ENCODE assay signal across 21 mouse cellular contexts in the genomic region with DNA sequence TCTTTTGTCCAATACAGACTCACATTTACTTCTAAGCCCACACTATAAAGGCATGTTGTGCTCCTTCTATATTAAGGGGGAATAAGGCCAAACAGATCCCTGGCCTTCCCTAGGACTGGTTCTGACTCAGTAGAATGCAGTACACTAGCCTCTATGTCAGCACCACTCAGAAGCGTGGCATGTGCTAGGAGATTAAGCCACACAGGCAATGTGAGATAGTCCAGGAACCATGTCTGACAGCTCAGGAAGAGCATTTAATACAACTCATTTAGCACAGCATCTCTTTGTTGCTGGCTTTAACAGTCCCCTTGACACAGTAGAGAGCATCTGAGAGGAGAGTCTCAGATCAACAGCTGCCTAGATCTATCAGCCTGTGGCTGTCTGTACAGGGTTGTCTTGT.
DNase-seq lines count a peak whose midpoint lies in the region; ATAC-seq lines count a peak whose summit lies in the region.
"Had no signal": no experiment of that assay in that cellular context is flagged by ENCODE, and none has a peak within 500 bp of the region (broad histone marks: within the 10 kb centered on the region; RNA-seq: fewer than 3 reads in every experiment).

No protein-coding gene starts in this region.

- peaks cover 12% of the 10 kb centered on the region for H3K4me1 ChIP-seq in heart, embryonic 13.5 days
- no peaks in the 10 kb centered on the region for H3K4me1 ChIP-seq in heart, embryonic 16.5 days (ENCODE audit: control insufficient read depth, insufficient read depth, low read length)
- H3K4me1 ChIP-seq in heart, embryonic 11.5 days (ENCODE audit: control insufficient read depth, insufficient read depth, low read length) = no peaks in the 10 kb centered on the region
- H3K4me1 ChIP-seq: forebrain, embryonic 10.5 days; forebrain, embryonic 13.5 days; hindbrain, embryonic 12.5 days; hindbrain, embryonic 15.5 days had no signal

- DNase-seq in heart, adult 11 months = peak; percentile 64
- DNase-seq in heart, adult 8-10 months (ENCODE audit: low spot score) = no peak
- DNase-seq in heart, postnatal 14 days = no peak
- DNase-seq: adrenal gland, postnatal 10 days; adrenal gland, postnatal 36 days; cerebellum, adult 18-20 months; cerebellum, adult 9-10 months; cerebellum, postnatal 14 days; gastrocnemius, postnatal 10 days; gastrocnemius, postnatal 36 days; kidney, adult 2 months had no signal

- no peak overlapping the region for H3K4me3 ChIP-seq in heart, embryonic 13.5 days
- no peak overlapping the region for H3K4me3 ChIP-seq in heart, embryonic 16.5 days (ENCODE audit: low read length)
- H3K4me3 ChIP-seq in heart, embryonic 11.5 days (ENCODE audit: low read depth, low read length) = no peak overlapping the region
- H3K4me3 ChIP-seq: forebrain, embryonic 10.5 days; forebrain, embryonic 13.5 days; hindbrain, embryonic 12.5 days; hindbrain, embryonic 15.5 days had no signal

- WGBS in heart, embryonic 13.5 days = 27% methylated on average over 1 of the region's 1 CpGs
- WGBS in heart, embryonic 16.5 days = 37% methylated on average over 1 of the region's 1 CpGs
- WGBS in heart, embryonic 11.5 days (ENCODE audit: insufficient replicate concordance) = 49% methylated on average over 1 of the region's 1 CpGs

- H3K9me3 ChIP-seq in heart, embryonic 13.5 days = no peaks in the 10 kb centered on the region
- H3K9me3 ChIP-seq in heart, embryonic 16.5 days (replicated peaks; ENCODE audit: control insufficient read depth, low read length) = no peaks in the 10 kb centered on the region
- no peaks in the 10 kb centered on the region for H3K9me3 ChIP-seq in heart, embryonic 11.5 days (replicated peaks; ENCODE audit: control insufficient read depth, low read length)
- H3K9me3 ChIP-seq: forebrain, embryonic 10.5 days; forebrain, embryonic 13.5 days; hindbrain, embryonic 12.5 days; hindbrain, embryonic 15.5 days had no signal

- peak overlapping the region; percentile 48; the same call in 1 of the 2 replicates for H3K27ac ChIP-seq in heart, embryonic 13.5 days (replicated peaks)
- no peak overlapping the region for H3K27ac ChIP-seq in heart, embryonic 16.5 days (ENCODE audit: low read length)
- no peak overlapping the region for H3K27ac ChIP-seq in heart, embryonic 11.5 days (ENCODE audit: low read depth, low read length)
- H3K27ac ChIP-seq: forebrain, embryonic 10.5 days; forebrain, embryonic 13.5 days; hindbrain, embryonic 12.5 days; hindbrain, embryonic 15.5 days had no signal

- no peak for ATAC-seq in heart, embryonic 13.5 days (ENCODE audit: extremely low read depth, insufficient number of reproducible peaks, low FRiP score, low TSS enrichment)
- ATAC-seq in heart, embryonic 16.5 days (replicated peaks; ENCODE audit: extremely low read depth, insufficient read depth, low FRiP score) = 0 out of 2 replicates have a peak, but pooled peaks have one; percentile 28
- no peak for ATAC-seq in heart, embryonic 11.5 days (replicated peaks; ENCODE audit: insufficient number of reproducible peaks, low FRiP score, low TSS enrichment)
- ATAC-seq: forebrain, embryonic 13.5 days; forebrain, embryonic 16.5 days; intestine, postnatal 0 days; Patski had no signal

- no peak overlapping the region for H3K9ac ChIP-seq in heart, embryonic 13.5 days
- no peak overlapping the region for H3K9ac ChIP-seq in heart, embryonic 16.5 days (ENCODE audit: low read length)
- no peak overlapping the region for H3K9ac ChIP-seq in heart, embryonic 11.5 days (ENCODE audit: low read depth, low read length)
- H3K9ac ChIP-seq: forebrain, embryonic 13.5 days; hindbrain, embryonic 12.5 days; hindbrain, embryonic 15.5 days had no signal

- peaks cover 50% of the 10 kb centered on the region for H3K36me3 ChIP-seq in heart, embryonic 13.5 days
- H3K36me3 ChIP-seq in heart, embryonic 16.5 days (ENCODE audit: control insufficient read depth, insufficient read depth) = peaks cover 19% of the 10 kb centered on the region
- H3K36me3 ChIP-seq in heart, embryonic 11.5 days (ENCODE audit: control insufficient read depth, insufficient read depth, low read length) = peaks cover 3% of the 10 kb centered on the region; the same call in 1 of the 2 replicates

- intact Hi-C loops in heart, postnatal 14 days (cut with DNase I) = no loop called here

- H3K4me2 ChIP-seq in heart, embryonic 13.5 days = no peak overlapping the region
- H3K4me2 ChIP-seq in heart, embryonic 16.5 days (ENCODE audit: low read depth, low read length) = no peak overlapping the region
- H3K4me2 ChIP-seq in heart, embryonic 11.5 days = no peak overlapping the region
- H3K4me2 ChIP-seq: forebrain, embryonic 13.5 days; hindbrain, embryonic 12.5 days; hindbrain, embryonic 15.5 days had no signal

- H3K27me3 ChIP-seq in heart, embryonic 13.5 days (replicated peaks) = no peaks in the 10 kb centered on the region
- H3K27me3 ChIP-seq in heart, embryonic 16.5 days (ENCODE audit: control insufficient read depth, insufficient read depth, low read length) = no peaks in the 10 kb centered on the region
- no peaks in the 10 kb centered on the region for H3K27me3 ChIP-seq in heart, embryonic 11.5 days (ENCODE audit: control insufficient read depth, insufficient read depth, low read length)
- H3K27me3 ChIP-seq: forebrain, embryonic 13.5 days; hindbrain, embryonic 12.5 days; hindbrain, embryonic 15.5 days; Patski had no signal
